Mouse (Mus musculus) frontal cortex, postnatal 25 days (tissue): ENCODE measurements around the gene Abhd16b.
A peak's percentile ranks its signal among the peaks of the same experiment; 100 is the strongest.
"Not testable (repeated sequence)": the region's sequence is repeated elsewhere in the genome, so short reads cannot be mapped to it uniquely, and the experiment has no call there.

ENCODE experiments used
- DNase-seq, 2 experiments: peaks; one replicate each; pipeline ENCODE4 v3.0.0; 2022; ENCODE audit warnings: low spot score in 2 of 2

Gene Abhd16b

GRCm38 (mm10) chr2:181487338-181488277, 5.4 kb upstream of the Abhd16b start:
- no peak for DNase-seq

GRCm38 (mm10) chr2:181491432-181492205, 1.4 kb upstream of the Abhd16b start:
- no peak for DNase-seq

- DNase-seq: no peak
Measured at GRCm38 (mm10) chr2:181492206-181492605, 800 bp upstream of the Abhd16b start.

- DNase-seq: no peak
Measured at GRCm38 (mm10) chr2:181494266-181494945, 1.4 kb downstream of the Abhd16b start.

- not testable (repeated sequence) for DNase-seq
Measured at GRCm38 (mm10) chr2:181495845-181496244, 2.8 kb downstream of the Abhd16b start.

- peak; percentile 24 to 37 for DNase-seq
Measured at GRCm38 (mm10) chr2:181496281-181496680, 3.3 kb downstream of the Abhd16b start.

- DNase-seq: peak; percentile 75 to 84
Measured at GRCm38 (mm10) chr2:181496831-181497547, 4.0 kb downstream of the Abhd16b start, which contains the start of gene Tpd52l2. TSS of gene Tpd52l2 (plus strand) at chr2:181497142.

GRCm38 (mm10) chr2:181497548-181497875, 4.5 kb downstream of the Abhd16b start:
- peak; percentile 18 to 20 for DNase-seq

- no peak for DNase-seq
Measured at GRCm38 (mm10) chr2:181498644-181499043, 5.6 kb downstream of the Abhd16b start.

- DNase-seq: no peak
Measured at GRCm38 (mm10) chr2:181509191-181509590, 16.2 kb downstream of the Abhd16b start.

GRCm38 (mm10) chr2:181511231-181511630, 18.2 kb downstream of the Abhd16b start:
- DNase-seq: no peak

GRCm38 (mm10) chr2:181519201-181519600, 26.2 kb downstream of the Abhd16b start:
- DNase-seq: no peak

- peak; percentile 88 to 97 for DNase-seq
Measured at GRCm38 (mm10) chr2:181520118-181520935, 27.3 kb downstream of the Abhd16b start, which contains the start of gene Dnajc5. TSS of gene Dnajc5 (plus strand) at chr2:181520485.

- DNase-seq: no peak
Measured at GRCm38 (mm10) chr2:181520936-181521227, 27.9 kb downstream of the Abhd16b start.

GRCm38 (mm10) chr2:181521491-181521890, 28.5 kb downstream of the Abhd16b start:
- DNase-seq: no peak

GRCm38 (mm10) chr2:181522811-181523210, 29.8 kb downstream of the Abhd16b start:
- DNase-seq: no peak

- no peak for DNase-seq
Measured at GRCm38 (mm10) chr2:181525526-181525925, 32.5 kb downstream of the Abhd16b start.

GRCm38 (mm10) chr2:181529076-181529475, 36.1 kb downstream of the Abhd16b start:
- DNase-seq: no peak

- DNase-seq: no peak
Measured at GRCm38 (mm10) chr2:181532589-181532988, 39.6 kb downstream of the Abhd16b start.

GRCm38 (mm10) chr2:181536410-181536809, 43.4 kb downstream of the Abhd16b start:
- no peak for DNase-seq
